Mouse (Mus musculus): ENCODE measurements around the gene Slc35g1. TPM values are rescaled to one million over a fixed set of nuclear protein-coding genes. Genes with fewer than 3 reads are reported as not detected.

The Slc35g1 gene
- polyA plus RNA-seq, 1 experiment from 2014 or later: 5.3 TPM

DNA sequence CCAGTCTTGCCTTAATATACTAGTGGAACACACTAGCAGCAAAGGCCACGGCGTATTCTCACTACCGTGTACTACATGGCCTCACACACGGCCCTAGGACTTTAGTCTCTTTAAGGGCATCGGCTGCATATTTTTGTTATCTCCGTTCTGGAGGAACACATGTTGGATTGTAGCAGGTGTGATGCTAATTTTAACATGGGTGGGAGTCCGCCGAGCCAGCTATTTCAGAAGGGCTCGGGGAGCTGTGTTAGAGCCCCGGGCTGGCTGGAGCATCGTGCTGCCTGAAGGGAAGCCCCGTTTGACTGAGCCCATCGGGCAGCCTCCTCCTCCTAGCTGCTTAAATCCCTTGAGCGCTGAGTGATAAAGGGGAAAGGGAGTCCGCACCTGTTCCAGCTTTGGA lies 39.4 kb downstream of the Slc35g1 start:
- WGBS: 94% methylated on average over 15 of the region's 15 CpGs
- Histone ChIP-seq H3K9me3 (peaks cover 10% of the 10 kb centered on the region; the same call in 1 of the 2 replicates), H3K4me1 (replicated peaks) (no peaks in the 10 kb centered on the region; the same call in 1 of the 2 replicates), H3K36me3 (no peaks in the 10 kb centered on the region), H3K4me3 (no peak overlapping the region), H3K27me3 (ENCODE audit: insufficient read depth, poor library complexity, severe bottlenecking) (no peaks in the 10 kb centered on the region), H3K27ac (no peak overlapping the region)
- no peak for DNase-seq (ENCODE audit: low spot score)

DNA sequence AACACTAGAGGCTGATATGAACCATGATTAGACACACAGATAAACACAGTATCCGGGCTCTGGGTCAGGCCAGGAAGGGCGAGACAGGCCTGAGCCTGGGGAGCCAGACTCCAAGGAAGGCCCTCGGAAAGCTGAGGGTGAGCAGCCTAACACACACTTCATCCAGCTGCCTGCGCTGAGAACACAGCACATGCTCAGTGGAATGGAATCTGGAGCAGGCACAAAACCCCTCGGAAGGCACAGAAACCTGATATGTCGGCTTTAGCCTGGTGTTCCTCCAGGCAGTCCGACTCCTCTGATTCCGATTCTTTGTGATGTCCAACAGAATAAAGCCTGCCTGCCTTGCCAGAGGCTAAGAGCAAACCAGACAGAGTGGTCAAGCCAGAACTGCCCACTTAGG lies 46.1 kb downstream of the Slc35g1 start:
- Histone ChIP-seq H3K36me3 (no peaks in the 10 kb centered on the region), H3K4me1 (replicated peaks) (no peaks in the 10 kb centered on the region; the same call in 1 of the 2 replicates), H3K9me3 (no peaks in the 10 kb centered on the region), H3K27me3 (ENCODE audit: insufficient read depth, poor library complexity, severe bottlenecking) (no peaks in the 10 kb centered on the region), H3K4me3 (no peak overlapping the region), H3K27ac (no peak overlapping the region)
- peak; percentile 7 for DNase-seq (ENCODE audit: low spot score)
- WGBS: 64% methylated on average over 8 of the region's 8 CpGs

DNA sequence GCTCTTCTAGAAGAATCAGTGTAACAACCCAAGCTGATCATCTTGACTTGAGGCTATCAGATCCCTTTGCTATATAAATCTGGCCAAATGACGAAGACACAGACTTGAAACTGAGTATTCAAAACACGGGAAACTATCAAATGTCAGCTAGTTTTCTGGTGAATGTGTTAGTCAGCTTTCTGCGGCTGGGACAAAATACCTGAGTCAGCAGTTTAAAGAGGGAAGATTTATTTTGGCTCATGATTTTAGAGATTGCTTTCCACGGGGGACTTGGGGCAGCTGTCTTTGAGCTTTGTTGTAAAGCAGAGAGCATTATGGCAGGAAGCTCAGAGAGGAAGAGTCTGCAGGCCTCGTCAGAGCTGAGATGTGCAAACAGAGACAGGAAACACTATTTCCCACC lies 50.0 kb downstream of the Slc35g1 start:
- Histone ChIP-seq H3K4me1 (replicated peaks) (peaks cover 10% of the 10 kb centered on the region), H3K4me3 (no peak overlapping the region), H3K9me3 (no peaks in the 10 kb centered on the region), H3K27me3 (ENCODE audit: insufficient read depth, poor library complexity, severe bottlenecking) (no peaks in the 10 kb centered on the region), H3K27ac (no peak overlapping the region), H3K36me3 (no peaks in the 10 kb centered on the region)
- 80% methylated on average over 5 of the region's 5 CpGs for WGBS
- DNase-seq (ENCODE audit: low spot score): no peak

Other genes with a start within 250 kb of the Slc35g1 start
- 41.4 and 43.1 TPM in 2 replicates for gene Fra10ac1, start 171.8 kb upstream of the Slc35g1 start, polyA plus RNA-seq (2016; fragmentation: Nextera tagmentation; extraction: Ambion mirVana)
- gene Lgi1, start 131.4 kb upstream of the Slc35g1 start, polyA plus RNA-seq (2016; fragmentation: Nextera tagmentation; extraction: Ambion mirVana): 1.1 and 2.2 TPM in 2 replicates
- 4.5 and 5.0 TPM in 2 replicates for gene Plce1, start 85.1 kb downstream of the Slc35g1 start, polyA plus RNA-seq (2016; fragmentation: Nextera tagmentation; extraction: Ambion mirVana)

Measured in hindbrain, embryonic 10.5 days (tissue).